Mouse (Mus musculus) left cerebral cortex, postnatal 10 days (tissue): ENCODE results near the gene Fbxo33. TPM values are rescaled to one million over a fixed set of nuclear protein-coding genes. Genes with fewer than 3 reads are reported as not detected.
A peak's percentile ranks its signal among the peaks of the same experiment; 100 is the strongest.
"Not testable (repeated sequence)": the region's sequence is repeated elsewhere in the genome, so short reads cannot be mapped to it uniquely, and the experiment has no call there.

ENCODE experiments used
- DNase-seq, 2 experiments: peaks; one replicate each; pipeline ENCODE4 v3.0.0; 2021 to 2022; ENCODE audit warnings: low spot score in 2 of 2, mixed read lengths in 1 of 2; ENCODE audit errors: extremely low spot score in 1 of 2
- intact Hi-C: fragments of 180-260 bp; cut with DNase I; formaldehyde crosslinking; loops from one replicate; pipeline ENCODE4 v1.15.1; 2025
- total RNA-seq, 2 experiments: library from RNA; stranded (reverse); gene quantifications; 2 replicates each; pipeline ENCODE4 v1.2.3; 2021

The Fbxo33 gene
- total RNA-seq = 10 to 100 TPM; 29.6 to 32.9 TPM

- intact Hi-C loops = no loop called here
- peak; percentile 95 to 98 for DNase-seq
Observed at GRCm38 (mm10) chr12:59219325-59220225, at the start of gene Fbxo33. Gene Fbxo33 (minus strand): TSS chr12:59219725.

GRCm38 (mm10) chr12:59265942-59266231, 46.4 kb upstream of the Fbxo33 start:
- DNase-seq = no peak
- intact Hi-C loops = no loop called here

- intact Hi-C loops = no loop called here
- DNase-seq = peak; percentile 42 to 77
Observed at GRCm38 (mm10) chr12:59265207-59265941, 45.8 kb upstream of the Fbxo33 start.

GRCm38 (mm10) chr12:59262841-59263240, 43.3 kb upstream of the Fbxo33 start:
- DNase-seq = no peak
- intact Hi-C loops = no loop called here

GRCm38 (mm10) chr12:59260798-59261197, 41.3 kb upstream of the Fbxo33 start:
- intact Hi-C loops = no loop called here
- DNase-seq = no peak

GRCm38 (mm10) chr12:59260362-59260761, 40.8 kb upstream of the Fbxo33 start:
- DNase-seq = peak in 1 of 2 experiments; percentile 64
- intact Hi-C loops = no loop called here

GRCm38 (mm10) chr12:59259015-59259414, 39.5 kb upstream of the Fbxo33 start:
- DNase-seq = no peak
- intact Hi-C loops = no loop called here

GRCm38 (mm10) chr12:59250259-59250827, 30.8 kb upstream of the Fbxo33 start:
- no peak for DNase-seq
- intact Hi-C loops = no loop called here

GRCm38 (mm10) chr12:59248969-59249368, 29.4 kb upstream of the Fbxo33 start:
- intact Hi-C loops = no loop called here
- no peak for DNase-seq

GRCm38 (mm10) chr12:59241031-59241430, 21.5 kb upstream of the Fbxo33 start:
- DNase-seq, intact Hi-C loops: not testable (repeated sequence)

GRCm38 (mm10) chr12:59238434-59238833, 18.9 kb upstream of the Fbxo33 start:
- DNase-seq = no peak
- intact Hi-C loops = no loop called here

GRCm38 (mm10) chr12:59228401-59228800, 8.9 kb upstream of the Fbxo33 start:
- DNase-seq = peak in 1 of 2 experiments; percentile 37
- intact Hi-C loops = no loop called here

GRCm38 (mm10) chr12:59218640-59219321, 744 bp downstream of the Fbxo33 start:
- DNase-seq = peak; percentile 23 to 64
- intact Hi-C loops = no loop called here

- intact Hi-C loops = no loop called here
- DNase-seq = no peak
Observed at GRCm38 (mm10) chr12:59217331-59217730, 2.2 kb downstream of the Fbxo33 start.

GRCm38 (mm10) chr12:59216676-59217266, 2.8 kb downstream of the Fbxo33 start:
- intact Hi-C loops = no loop called here
- no peak for DNase-seq

GRCm38 (mm10) chr12:59216176-59216575, 3.3 kb downstream of the Fbxo33 start:
- intact Hi-C loops = no loop called here
- no peak for DNase-seq

GRCm38 (mm10) chr12:59207814-59208213, 11.7 kb downstream of the Fbxo33 start:
- DNase-seq = no peak
- intact Hi-C loops = no loop called here

GRCm38 (mm10) chr12:59207000-59207390, 12.5 kb downstream of the Fbxo33 start:
- intact Hi-C loops = no loop called here
- DNase-seq = no peak
